Mouse (Mus musculus): ENCODE data around the gene Mpped2. TPM values are rescaled to one million over a fixed set of nuclear protein-coding genes. Genes with fewer than 3 reads are reported as not detected.

Gene Mpped2
- polyA plus RNA-seq, 1 experiment from 2014 or later: 45.6 TPM

GRCm38 (mm10) chr2:106866303-106866702, 173.2 kb downstream of the Mpped2 start:
- Histone ChIP-seq H3K9ac (ENCODE audit: low read length) (no peak overlapping the region), H3K36me3 (ENCODE audit: control insufficient read depth, insufficient read depth, low read length) (peaks cover 11% of the 10 kb centered on the region), H3K27ac (ENCODE audit: low read depth) (no peak overlapping the region), H3K9me3 (ENCODE audit: control insufficient read depth, low read length) (no peaks in the 10 kb centered on the region), H3K4me2 (ENCODE audit: low read length) (no peak overlapping the region), H3K27me3 (replicated peaks; ENCODE audit: control insufficient read depth, insufficient read depth, low read length) (no peaks in the 10 kb centered on the region), H3K4me1 (replicated peaks; ENCODE audit: control insufficient read depth, insufficient read depth, low read length) (peaks cover 28% of the 10 kb centered on the region), H3K4me3 (ENCODE audit: low read depth, low read length) (no peak overlapping the region)
- 40% methylated on average over 5 of the region's 5 CpGs for WGBS
- no peak for DNase-seq (ENCODE audit: low spot score)
- ATAC-seq (replicated peaks; ENCODE audit: low FRiP score, low TSS enrichment, low read depth): no peak; the same call in 1 of the 2 replicates

DNA sequence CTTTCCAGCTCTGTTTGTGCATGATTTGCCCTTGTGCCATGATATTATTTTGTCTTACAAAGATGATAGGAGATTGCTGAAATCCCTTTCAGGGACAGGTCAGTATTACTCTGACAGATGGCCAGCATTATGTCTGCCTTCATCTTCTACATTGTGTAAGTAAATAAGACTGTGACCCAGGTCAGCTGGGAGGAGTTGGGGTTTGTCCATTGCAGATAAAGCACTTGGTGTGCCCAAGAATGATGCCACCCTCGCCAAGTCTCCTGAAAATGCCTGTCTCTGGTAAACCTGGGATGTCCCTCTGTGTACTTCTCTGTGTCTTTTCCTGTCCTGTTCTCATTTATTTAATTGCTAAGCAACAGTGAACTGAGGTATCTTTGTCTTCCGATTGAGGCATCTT, 177.8 kb downstream of the Mpped2 start:
- ATAC-seq (replicated peaks; ENCODE audit: low FRiP score, low TSS enrichment, low read depth): no peak
- Histone ChIP-seq H3K9ac (ENCODE audit: low read length) (no peak overlapping the region), H3K36me3 (ENCODE audit: control insufficient read depth, insufficient read depth, low read length) (peaks cover 11% of the 10 kb centered on the region), H3K4me1 (replicated peaks; ENCODE audit: control insufficient read depth, insufficient read depth, low read length) (peaks cover 10% of the 10 kb centered on the region; the same call in 1 of the 2 replicates), H3K9me3 (ENCODE audit: control insufficient read depth, low read length) (no peaks in the 10 kb centered on the region), H3K27me3 (replicated peaks; ENCODE audit: control insufficient read depth, insufficient read depth, low read length) (no peaks in the 10 kb centered on the region), H3K4me2 (ENCODE audit: low read length) (no peak overlapping the region), H3K27ac (ENCODE audit: low read depth) (no peak overlapping the region), H3K4me3 (ENCODE audit: low read depth, low read length) (no peak overlapping the region)
- WGBS: 85% methylated on average over 2 of the region's 2 CpGs
- no peak for DNase-seq (ENCODE audit: low spot score)

DNA sequence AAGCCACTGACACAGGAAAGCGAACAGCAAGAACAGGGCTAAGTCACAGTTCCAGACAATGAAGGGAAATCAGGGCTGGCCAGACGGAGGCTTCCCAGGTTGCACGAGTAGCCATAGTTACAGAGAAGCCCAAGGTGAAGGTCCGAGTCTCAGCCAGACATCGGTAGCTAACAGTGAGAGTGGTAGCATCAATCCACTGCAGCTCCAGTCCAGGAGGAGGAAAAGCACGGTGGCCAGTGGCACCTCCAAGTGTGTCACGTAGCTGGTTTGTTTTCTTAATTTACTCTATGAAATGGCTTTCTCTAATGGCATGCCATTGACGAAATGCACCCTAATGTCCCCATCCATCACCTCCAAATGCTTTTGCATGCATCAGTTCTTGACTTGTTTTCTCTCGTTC, 180.1 kb downstream of the Mpped2 start:
- H3K4me2 ChIP-seq (ENCODE audit: low read length): no peak overlapping the region
- no peak overlapping the region for H3K27ac ChIP-seq (ENCODE audit: low read depth)
- H3K4me1 ChIP-seq (replicated peaks; ENCODE audit: control insufficient read depth, insufficient read depth, low read length): no peaks in the 10 kb centered on the region
- no peaks in the 10 kb centered on the region for H3K9me3 ChIP-seq (ENCODE audit: control insufficient read depth, low read length)
- no peak overlapping the region for H3K4me3 ChIP-seq (ENCODE audit: low read depth, low read length)
- H3K36me3 ChIP-seq (ENCODE audit: control insufficient read depth, insufficient read depth, low read length): peaks cover 11% of the 10 kb centered on the region
- peak; percentile 23 for DNase-seq (ENCODE audit: low spot score)
- no peaks in the 10 kb centered on the region for H3K27me3 ChIP-seq (replicated peaks; ENCODE audit: control insufficient read depth, insufficient read depth, low read length)
- no peak for ATAC-seq (replicated peaks; ENCODE audit: low FRiP score, low TSS enrichment, low read depth)
- H3K9ac ChIP-seq (ENCODE audit: low read length): no peak overlapping the region
- 76% methylated on average over 9 of the region's 9 CpGs for WGBS

GRCm38 (mm10) chr2:106883390-106883789, 190.3 kb downstream of the Mpped2 start:
- no peaks in the 10 kb centered on the region for H3K27me3 ChIP-seq (replicated peaks; ENCODE audit: control insufficient read depth, insufficient read depth, low read length)
- WGBS: 41% methylated on average over 8 of the region's 8 CpGs
- no peaks in the 10 kb centered on the region for H3K36me3 ChIP-seq (ENCODE audit: control insufficient read depth, insufficient read depth, low read length)
- H3K9ac ChIP-seq (ENCODE audit: low read length): no peak overlapping the region
- H3K4me2 ChIP-seq (ENCODE audit: low read length): no peak overlapping the region
- peaks cover 8% of the 10 kb centered on the region for H3K4me1 ChIP-seq (replicated peaks; ENCODE audit: control insufficient read depth, insufficient read depth, low read length)
- DNase-seq (ENCODE audit: low spot score) (no peak), ATAC-seq (replicated peaks; ENCODE audit: low FRiP score, low TSS enrichment, low read depth) (peak; percentile 80)
- H3K4me3 ChIP-seq (ENCODE audit: low read depth, low read length): no peak overlapping the region; the same call in 1 of the 2 replicates
- no peak overlapping the region; the same call in 1 of the 2 replicates for H3K27ac ChIP-seq (ENCODE audit: low read depth)
- no peaks in the 10 kb centered on the region for H3K9me3 ChIP-seq (ENCODE audit: control insufficient read depth, low read length)

DNA sequence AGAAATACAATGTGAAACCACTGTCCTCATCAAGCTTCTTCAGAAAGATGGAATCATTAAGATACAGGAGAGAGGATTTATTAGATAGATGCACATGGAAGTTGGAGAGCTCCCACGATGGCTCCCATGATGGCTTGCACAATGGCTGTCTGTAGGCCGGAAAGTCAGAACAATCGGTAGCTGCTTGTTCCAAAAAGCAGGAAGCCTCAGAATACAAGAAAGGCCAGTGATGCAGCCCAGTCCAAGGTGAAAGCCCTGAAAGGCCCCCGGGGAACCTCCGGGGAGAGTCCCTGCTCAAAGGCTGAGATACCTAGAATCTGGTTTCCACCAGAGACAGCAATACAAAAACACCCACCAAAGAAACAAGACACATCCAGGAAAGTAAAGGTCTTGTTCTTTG, 195.1 kb downstream of the Mpped2 start:
- DNase-seq (ENCODE audit: low spot score) (no peak), ATAC-seq (replicated peaks; ENCODE audit: low FRiP score, low TSS enrichment, low read depth) (no peak)
- H3K4me2 ChIP-seq (ENCODE audit: low read length): no peak overlapping the region
- no peaks in the 10 kb centered on the region for H3K27me3 ChIP-seq (replicated peaks; ENCODE audit: control insufficient read depth, insufficient read depth, low read length)
- no peak overlapping the region for H3K9ac ChIP-seq (ENCODE audit: low read length)
- no peaks in the 10 kb centered on the region for H3K36me3 ChIP-seq (ENCODE audit: control insufficient read depth, insufficient read depth, low read length)
- no peaks in the 10 kb centered on the region for H3K9me3 ChIP-seq (ENCODE audit: control insufficient read depth, low read length)
- no peak overlapping the region for H3K4me3 ChIP-seq (ENCODE audit: low read depth, low read length)
- peaks cover 19% of the 10 kb centered on the region for H3K4me1 ChIP-seq (replicated peaks; ENCODE audit: control insufficient read depth, insufficient read depth, low read length)
- 95% methylated on average over 5 of the region's 5 CpGs for WGBS
- H3K27ac ChIP-seq (ENCODE audit: low read depth): no peak overlapping the region

DNA sequence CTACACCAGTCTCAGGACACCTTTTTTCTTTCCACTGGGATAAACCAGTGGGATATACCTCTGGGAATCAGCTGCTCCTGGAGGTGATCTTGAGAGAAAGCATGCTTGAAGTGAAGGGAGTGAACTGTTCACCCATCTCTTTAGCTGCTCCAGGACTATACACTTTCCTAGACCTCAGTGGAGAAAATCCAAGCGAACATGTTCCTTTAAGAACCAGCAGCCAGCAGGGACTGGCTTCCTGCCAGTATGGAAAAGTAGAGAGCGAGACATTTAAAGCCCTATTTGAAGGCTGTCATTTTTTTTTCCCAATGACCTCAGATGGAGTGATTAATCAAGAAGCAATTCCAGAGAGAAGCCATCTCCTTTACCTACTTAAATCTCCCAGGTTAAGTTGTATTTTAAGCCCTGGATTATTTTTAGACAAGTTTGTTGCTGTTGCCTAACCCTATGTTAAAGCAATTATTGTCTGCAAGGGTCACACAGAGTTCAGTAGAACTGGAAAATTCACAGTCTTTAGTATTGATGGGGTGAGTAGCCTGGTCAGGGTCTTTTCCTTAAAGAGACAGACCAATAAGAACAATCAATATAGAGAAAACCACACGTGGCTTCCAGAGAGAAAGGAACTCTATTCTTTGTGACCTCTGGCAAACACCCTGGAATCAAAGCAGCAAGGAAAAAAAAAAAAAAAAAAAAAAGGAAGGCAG, 196.4 kb downstream of the Mpped2 start:
- H3K36me3 ChIP-seq (ENCODE audit: control insufficient read depth, insufficient read depth, low read length): no peaks in the 10 kb centered on the region
- H3K9me3 ChIP-seq (ENCODE audit: control insufficient read depth, low read length): no peaks in the 10 kb centered on the region
- DNase-seq (ENCODE audit: low spot score) (peak; percentile 62), ATAC-seq (replicated peaks; ENCODE audit: low FRiP score, low TSS enrichment, low read depth) (peak; percentile 57; the same call in 1 of the 2 replicates)
- peak overlapping the region; percentile 11; the same call in 1 of the 2 replicates for H3K4me2 ChIP-seq (ENCODE audit: low read length)
- H3K9ac ChIP-seq (ENCODE audit: low read length): no peak overlapping the region
- H3K27me3 ChIP-seq (replicated peaks; ENCODE audit: control insufficient read depth, insufficient read depth, low read length): no peaks in the 10 kb centered on the region
- no peak overlapping the region for H3K4me3 ChIP-seq (ENCODE audit: low read depth, low read length)
- WGBS: 5% methylated on average over 3 of the region's 3 CpGs
- H3K27ac ChIP-seq (ENCODE audit: low read depth): peak overlapping the region; percentile 23; the same call in 1 of the 2 replicates
- peaks cover 13% of the 10 kb centered on the region for H3K4me1 ChIP-seq (replicated peaks; ENCODE audit: control insufficient read depth, insufficient read depth, low read length)

- H3K9me3 ChIP-seq (ENCODE audit: control insufficient read depth, low read length): no peaks in the 10 kb centered on the region
- no peak overlapping the region for H3K27ac ChIP-seq (ENCODE audit: low read depth)
- H3K9ac ChIP-seq (ENCODE audit: low read length): no peak overlapping the region
- no peak for DNase-seq (ENCODE audit: low spot score)
- H3K4me1 ChIP-seq (replicated peaks; ENCODE audit: control insufficient read depth, insufficient read depth, low read length): peaks cover 13% of the 10 kb centered on the region
- WGBS: 44% methylated on average over 3 of the region's 3 CpGs
- H3K4me2 ChIP-seq (ENCODE audit: low read length): no peak overlapping the region
- no peaks in the 10 kb centered on the region for H3K36me3 ChIP-seq (ENCODE audit: control insufficient read depth, insufficient read depth, low read length)
- no peak for ATAC-seq (replicated peaks; ENCODE audit: low FRiP score, low TSS enrichment, low read depth)
- H3K27me3 ChIP-seq (replicated peaks; ENCODE audit: control insufficient read depth, insufficient read depth, low read length): no peaks in the 10 kb centered on the region
- H3K4me3 ChIP-seq (ENCODE audit: low read depth, low read length): no peak overlapping the region
Measured at GRCm38 (mm10) chr2:106893376-106893775, 200.3 kb downstream of the Mpped2 start.

GRCm38 (mm10) chr2:106895326-106896023, 202.4 kb downstream of the Mpped2 start:
- H3K36me3 ChIP-seq (ENCODE audit: control insufficient read depth, insufficient read depth, low read length): no peaks in the 10 kb centered on the region
- no peak; the same call in 1 of the 2 replicates for ATAC-seq (replicated peaks; ENCODE audit: low FRiP score, low TSS enrichment, low read depth)
- H3K9ac ChIP-seq (ENCODE audit: low read length): no peak overlapping the region
- H3K27me3 ChIP-seq (replicated peaks; ENCODE audit: control insufficient read depth, insufficient read depth, low read length): no peaks in the 10 kb centered on the region
- no peak overlapping the region for H3K4me2 ChIP-seq (ENCODE audit: low read length)
- H3K4me1 ChIP-seq (replicated peaks; ENCODE audit: control insufficient read depth, insufficient read depth, low read length): no peaks in the 10 kb centered on the region
- no peak overlapping the region for H3K27ac ChIP-seq (ENCODE audit: low read depth)
- no peak overlapping the region for H3K4me3 ChIP-seq (ENCODE audit: low read depth, low read length)
- no peak for DNase-seq (ENCODE audit: low spot score)
- H3K9me3 ChIP-seq (ENCODE audit: control insufficient read depth, low read length): no peaks in the 10 kb centered on the region
- 25% methylated on average over 11 of the region's 11 CpGs for WGBS

All from intestine, embryonic 14.5 days (tissue).